Mouse (Mus musculus) liver, adult 2 months (tissue): Measurements from ENCODE around the gene Prokr2. TPM values are rescaled to one million over a fixed set of nuclear protein-coding genes. Genes with fewer than 3 reads are reported as not detected.

ENCODE experiments used
- DNase-seq: peaks from one replicate; pipeline ENCODE4 v3.0.0-alpha.2; 2011; ENCODE audit warnings: low read depth, low spot score; ENCODE audit errors: extremely low read depth
- H3K27ac ChIP-seq: fragments of 200-500 bp; replicated peaks from 2 replicates; pipeline ENCODE4 v1.5.1; 2012; ENCODE audit warnings: low read depth, mild to moderate bottlenecking, control low read depth, inconsistent platforms, low read length; ENCODE audit not compliant: insufficient read depth
- H3K27me3 ChIP-seq: fragments of 200-500 bp; 2 replicates; pipeline ENCODE4 v1.6.1; 2012; ENCODE audit warnings: mild to moderate bottlenecking, moderate library complexity, low read length, inconsistent platforms; ENCODE audit not compliant: control insufficient read depth, insufficient read depth
- H3K36me3 ChIP-seq: fragments of 200-500 bp; 2 replicates; pipeline ENCODE4 v1.6.1; 2012; ENCODE audit warnings: low read length, inconsistent platforms; ENCODE audit not compliant: control insufficient read depth, insufficient read depth
- H3K4me1 ChIP-seq: fragments of 200-500 bp; 2 replicates; pipeline ENCODE4 v1.6.1; 2011; ENCODE audit warnings: low read length; ENCODE audit not compliant: control insufficient read depth, insufficient read depth
- H3K4me3 ChIP-seq: fragments of 200-500 bp; 2 replicates; pipeline ENCODE4 v1.5.1; 2011; ENCODE audit warnings: low read depth, mild to moderate bottlenecking, control low read depth, low read length, moderate library complexity; ENCODE audit not compliant: insufficient read depth
- H3K79me2 ChIP-seq: fragments of 200-500 bp; 2 replicates; pipeline ENCODE4 v1.6.1; 2012; ENCODE audit warnings: inconsistent platforms, mild to moderate bottlenecking, low read length, moderate library complexity; ENCODE audit not compliant: control insufficient read depth, insufficient read depth
- H3K9ac ChIP-seq: fragments of 200-500 bp; 2 replicates; pipeline ENCODE4 v1.6.1; 2012; ENCODE audit warnings: low read depth, mild to moderate bottlenecking, control low read depth, inconsistent platforms, low read length
- CTCF ChIP-seq: fragments of 200-500 bp; IDR thresholded peaks from 2 replicates; pipeline ENCODE4 v1.5.1; 2011; ENCODE audit warnings: low read depth, low read length, control low read depth
- POLR2A ChIP-seq: fragments of 200-500 bp; IDR thresholded peaks from 2 replicates; pipeline ENCODE4 v1.6.1; 2011; ENCODE audit warnings: low read length, control low read depth; ENCODE audit not compliant: insufficient read depth; ENCODE audit errors: extremely low read depth
- WGBS: fragments of 180-500 bp; shearing (Covaris S2); methylation state at CpG from one replicate; pipeline ENCODE4 v1.1.7; 2018; 5-methylcytosine and 5-hydroxymethylcytosine counted together
- polyA plus RNA-seq: library from polyadenylated mRNA; depleted of rRNA; stranded (reverse); fragments of >200 nt; gene quantifications from 2 replicates; pipeline ENCODE4 v1.2.3, GENCODE M21; 2012
- total RNA-seq: library from RNA; depleted of rRNA; stranded (reverse); fragments of >200 nt; gene quantifications from 2 replicates; pipeline ENCODE4 v1.2.3, GENCODE M21; 2014

Gene Prokr2
- total and polyA plus RNA-seq, 2 experiments, result not detected

DNA sequence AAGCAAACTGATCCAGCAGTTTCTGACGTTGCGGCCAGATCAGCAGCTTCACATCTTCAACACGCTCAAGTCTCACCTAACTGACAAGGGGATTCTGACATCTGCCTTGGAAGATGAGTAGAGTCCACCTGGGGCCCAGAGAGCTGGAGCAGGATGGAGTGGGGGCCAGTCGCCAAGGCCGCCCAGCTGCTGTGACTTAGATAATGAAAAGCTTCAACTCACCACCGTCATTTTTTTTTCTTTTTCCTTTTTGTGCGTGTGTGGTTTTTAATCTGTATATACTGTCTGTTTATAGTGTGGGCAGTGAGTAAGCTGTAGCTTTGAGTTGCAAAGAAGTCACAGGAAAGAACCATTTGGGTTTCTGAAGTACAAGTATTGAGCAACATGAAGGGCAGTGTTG lies 80.1 kb downstream of the Prokr2 start:
- H3K79me2 ChIP-seq, result no peaks in the 10 kb centered on the region
- H3K27me3 ChIP-seq, result no peaks in the 10 kb centered on the region
- H3K36me3 ChIP-seq, result peaks cover 42% of the 10 kb centered on the region
- TF ChIP-seq CTCF (no peak), POLR2A (no peak)
- 87% methylated on average over 7 of the region's 7 CpGs for WGBS
- no peak for DNase-seq
- H3K4me3 ChIP-seq, result no peak overlapping the region
- no peak overlapping the region for H3K27ac ChIP-seq
- no peak overlapping the region for H3K9ac ChIP-seq
- H3K4me1 ChIP-seq, result no peaks in the 10 kb centered on the region

DNA sequence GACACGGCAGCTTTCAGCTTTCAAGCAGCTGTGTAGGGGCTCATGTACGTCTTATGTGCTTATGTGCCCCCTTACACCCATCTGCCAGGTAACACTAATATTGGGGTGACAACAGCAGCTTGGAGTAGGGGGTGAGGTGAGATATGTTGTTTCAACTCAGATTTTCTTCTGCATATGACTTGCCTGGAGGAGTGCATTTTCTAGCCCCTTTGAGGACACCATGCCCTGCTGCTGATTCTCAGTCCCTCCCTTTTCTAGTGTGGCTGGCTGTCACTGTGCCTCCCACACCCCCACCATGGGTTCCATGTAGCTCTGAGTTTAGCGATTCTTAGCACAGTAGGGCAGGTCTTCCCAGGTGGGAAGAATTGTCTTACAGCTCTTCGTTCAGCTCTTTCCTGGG lies 83.8 kb downstream of the Prokr2 start:
- no peak for TF ChIP-seq CTCF
- no peak for TF ChIP-seq POLR2A
- Histone ChIP-seq H3K9ac (no peak overlapping the region), H3K36me3 (peaks cover 58% of the 10 kb centered on the region), H3K27me3 (no peaks in the 10 kb centered on the region), H3K27ac (no peak overlapping the region), H3K4me3 (no peak overlapping the region), H3K4me1 (no peaks in the 10 kb centered on the region), H3K79me2 (no peaks in the 10 kb centered on the region)
- 95% methylated on average over 4 of the region's 4 CpGs for WGBS
- DNase-seq, result no peak

- DNase-seq, result no peak
- H3K4me3 ChIP-seq, result no peak overlapping the region
- TF ChIP-seq CTCF (no peak), POLR2A (no peak)
- peaks cover 59% of the 10 kb centered on the region for H3K36me3 ChIP-seq
- 96% methylated on average over 4 of the region's 4 CpGs for WGBS
- H3K9ac ChIP-seq, result no peak overlapping the region
- no peak overlapping the region for H3K27ac ChIP-seq
- no peaks in the 10 kb centered on the region for H3K27me3 ChIP-seq
- peaks cover 7% of the 10 kb centered on the region; the same call in 1 of the 2 replicates for H3K79me2 ChIP-seq
- no peaks in the 10 kb centered on the region for H3K4me1 ChIP-seq
Observed at GRCm38 (mm10) chr2:132298250-132298649, 87.0 kb downstream of the Prokr2 start.

- Histone ChIP-seq H3K79me2 (peaks cover 28% of the 10 kb centered on the region; the same call in 1 of the 2 replicates), H3K4me3 (no peak overlapping the region), H3K4me1 (peaks cover 12% of the 10 kb centered on the region), H3K9ac (no peak overlapping the region), H3K27ac (no peak overlapping the region), H3K36me3 (peaks cover 34% of the 10 kb centered on the region), H3K27me3 (no peaks in the 10 kb centered on the region)
- DNase-seq, result no peak
- TF ChIP-seq CTCF, result no peak
- no peak for TF ChIP-seq POLR2A
- WGBS, result 92% methylated on average over 10 of the region's 10 CpGs
Observed at GRCm38 (mm10) chr2:132293694-132294450, 91.4 kb downstream of the Prokr2 start.

- H3K36me3 ChIP-seq, result peaks cover 21% of the 10 kb centered on the region
- H3K4me3 ChIP-seq, result no peak overlapping the region
- H3K27me3 ChIP-seq, result no peaks in the 10 kb centered on the region
- WGBS, result 56% methylated on average over 4 of the region's 4 CpGs
- no peak overlapping the region for H3K9ac ChIP-seq
- H3K79me2 ChIP-seq, result peaks cover 31% of the 10 kb centered on the region; the same call in 1 of the 2 replicates
- peaks cover 12% of the 10 kb centered on the region for H3K4me1 ChIP-seq
- no peak overlapping the region for H3K27ac ChIP-seq
- no peak for TF ChIP-seq POLR2A
- DNase-seq, result no peak
Observed at GRCm38 (mm10) chr2:132292083-132292482, 93.2 kb downstream of the Prokr2 start.

- H3K4me1 ChIP-seq, result peaks cover 12% of the 10 kb centered on the region
- DNase-seq, result no peak
- no peaks in the 10 kb centered on the region for H3K27me3 ChIP-seq
- TF ChIP-seq POLR2A (no peak), CTCF (no peak)
- peaks cover 31% of the 10 kb centered on the region; the same call in 1 of the 2 replicates for H3K79me2 ChIP-seq
- H3K36me3 ChIP-seq, result peaks cover 21% of the 10 kb centered on the region
- H3K4me3 ChIP-seq, result no peak overlapping the region
- H3K27ac ChIP-seq, result no peak overlapping the region
- 83% methylated on average over 3 of the region's 3 CpGs for WGBS
- H3K9ac ChIP-seq, result no peak overlapping the region
Observed at GRCm38 (mm10) chr2:132291265-132291664, 94.0 kb downstream of the Prokr2 start.
